Mouse (Mus musculus) fibroblast of lung, adult 2 months (primary cell): ENCODE measurements around the gene Vsig1.
A peak's percentile ranks its signal among the peaks of the same experiment; 100 is the strongest.

Experiments used
- DNase-seq: peaks from one replicate; pipeline ENCODE4 v3.0.0-alpha.2; 2011; ENCODE audit warnings: low read depth

The Vsig1 gene

GRCm38 (mm10) chrX:140907360-140907759 is at the start of gene Vsig1:
Gene Vsig1, plus strand, starts transcription at chrX:140907608.
- no peak for DNase-seq

- no peak for DNase-seq
These were observed 44.6 kb upstream of the Vsig1 start for GRCm38 (mm10) chrX:140862760-140863159.

- DNase-seq, result no peak
These were observed 44.0 kb upstream of the Vsig1 start for GRCm38 (mm10) chrX:140863431-140863830.

- no peak for DNase-seq
These were observed 20.2 kb upstream of the Vsig1 start for GRCm38 (mm10) chrX:140887193-140887592.

GRCm38 (mm10) chrX:140891796-140892195 is 15.6 kb upstream of the Vsig1 start:
- no peak for DNase-seq

- no peak for DNase-seq
These were observed 3.9 kb upstream of the Vsig1 start for GRCm38 (mm10) chrX:140903487-140903886.

GRCm38 (mm10) chrX:140921321-140921720 is 13.9 kb downstream of the Vsig1 start:
- peak; percentile 5 for DNase-seq

GRCm38 (mm10) chrX:140932066-140932465 is 24.7 kb downstream of the Vsig1 start:
- DNase-seq, result no peak

- no peak for DNase-seq
These were observed 25.9 kb downstream of the Vsig1 start for GRCm38 (mm10) chrX:140933263-140933662.

- DNase-seq, result no peak
These were observed 28.9 kb downstream of the Vsig1 start for GRCm38 (mm10) chrX:140936271-140936670.

- no peak for DNase-seq
These were observed 46.2 kb downstream of the Vsig1 start for GRCm38 (mm10) chrX:140953618-140954017.

GRCm38 (mm10) chrX:140956272-140956940 is 49.0 kb downstream of the Vsig1 start, which contains the start of the genes Psmd10 and Atg4a:
Gene Psmd10, minus strand, starts transcription at chrX:140956728.
Gene Atg4a, plus strand, starts transcription at chrX:140956907.
- DNase-seq, result peak; percentile 86

GRCm38 (mm10) chrX:140956959-140957358 is 49.6 kb downstream of the Vsig1 start:
- no peak for DNase-seq

- DNase-seq, result no peak
These were observed 71.5 kb downstream of the Vsig1 start for GRCm38 (mm10) chrX:140978943-140979342.

GRCm38 (mm10) chrX:140979546-140979945 is 72.1 kb downstream of the Vsig1 start:
- DNase-seq, result no peak

- DNase-seq, result no peak
These were observed 72.8 kb downstream of the Vsig1 start for GRCm38 (mm10) chrX:140980163-140980562.

GRCm38 (mm10) chrX:140983206-140983960 is 76.0 kb downstream of the Vsig1 start:
- no peak for DNase-seq

- DNase-seq, result no peak
These were observed 77.4 kb downstream of the Vsig1 start for GRCm38 (mm10) chrX:140984795-140985194.

GRCm38 (mm10) chrX:140985256-140985655 is 77.8 kb downstream of the Vsig1 start:
- no peak for DNase-seq
